Mouse (Mus musculus) kidney, embryonic 14.5 days (tissue): ENCODE data around the gene Fgfbp3. TPM values are rescaled to one million over a fixed set of nuclear protein-coding genes. Genes with fewer than 3 reads are reported as not detected.

Experiments
- ATAC-seq: fragments of 200-750 bp; cut with Nextera tagmentation; 2 replicates; pipeline ENCODE4 v1.8.0; 2017; ENCODE audit warnings: moderate number of reproducible peaks, mild to moderate bottlenecking, moderate TSS enrichment, moderate library complexity; ENCODE audit not compliant: low FRiP score, low TSS enrichment
- H3K27ac ChIP-seq: fragments of 300-500 bp; sonication (generic); 2 replicates; pipeline ENCODE4 v1.5.1; 2014; ENCODE audit warnings: low read depth, mild to moderate bottlenecking, low read length, moderate library complexity, mixed read lengths
- H3K27me3 ChIP-seq: fragments of 300-500 bp; sonication (generic); 2 replicates; pipeline ENCODE4 v1.6.1; 2014; ENCODE audit warnings: mild to moderate bottlenecking, low read length; ENCODE audit not compliant: control insufficient read depth, insufficient read depth
- H3K36me3 ChIP-seq: fragments of 300-500 bp; sonication (generic); 2 replicates; pipeline ENCODE4 v1.6.1; 2014; ENCODE audit warnings: low read length, mixed read lengths; ENCODE audit not compliant: control insufficient read depth, insufficient read depth
- H3K4me1 ChIP-seq: fragments of 300-500 bp; sonication (generic); 2 replicates; pipeline ENCODE4 v1.6.1; 2014; ENCODE audit warnings: low read length, mixed read lengths; ENCODE audit not compliant: control insufficient read depth, insufficient read depth
- H3K4me2 ChIP-seq: fragments of 300-500 bp; sonication (generic); replicated peaks from 2 replicates; pipeline ENCODE4 v1.6.1; 2014; ENCODE audit warnings: low read depth, mild to moderate bottlenecking, low read length
- H3K4me3 ChIP-seq: fragments of 300-500 bp; sonication (generic); 2 replicates; pipeline ENCODE4 v1.5.1; 2014; ENCODE audit warnings: mild to moderate bottlenecking, low read length
- H3K9ac ChIP-seq: fragments of 300-500 bp; sonication (generic); 2 replicates; pipeline ENCODE4 v1.6.1; 2014; ENCODE audit warnings: low read depth, mild to moderate bottlenecking, low read length, moderate library complexity
- H3K9me3 ChIP-seq: fragments of 300-500 bp; sonication (generic); 2 replicates; pipeline ENCODE4 v1.6.1; 2016; ENCODE audit warnings: low read length; ENCODE audit not compliant: control insufficient read depth
- WGBS: fragments of 180-500 bp; shearing (Covaris S2); extraction: QIAGEN DNeasy Blood & Tissue Kit; methylation state at CpG from one replicate; pipeline ENCODE4 v1.1.7; 2014; 5-methylcytosine and 5-hydroxymethylcytosine counted together
- polyA plus RNA-seq: library from polyadenylated mRNA; unstranded; fragments of >200 nt; fragmentation: Nextera tagmentation; extraction: Ambion mirVana; gene quantifications from 2 replicates; pipeline ENCODE4 v1.2.1, GENCODE M21; 2014

The Fgfbp3 gene
- polyA plus RNA-seq, 1 experiment from 2014 or later, result 4.9 TPM

DNA sequence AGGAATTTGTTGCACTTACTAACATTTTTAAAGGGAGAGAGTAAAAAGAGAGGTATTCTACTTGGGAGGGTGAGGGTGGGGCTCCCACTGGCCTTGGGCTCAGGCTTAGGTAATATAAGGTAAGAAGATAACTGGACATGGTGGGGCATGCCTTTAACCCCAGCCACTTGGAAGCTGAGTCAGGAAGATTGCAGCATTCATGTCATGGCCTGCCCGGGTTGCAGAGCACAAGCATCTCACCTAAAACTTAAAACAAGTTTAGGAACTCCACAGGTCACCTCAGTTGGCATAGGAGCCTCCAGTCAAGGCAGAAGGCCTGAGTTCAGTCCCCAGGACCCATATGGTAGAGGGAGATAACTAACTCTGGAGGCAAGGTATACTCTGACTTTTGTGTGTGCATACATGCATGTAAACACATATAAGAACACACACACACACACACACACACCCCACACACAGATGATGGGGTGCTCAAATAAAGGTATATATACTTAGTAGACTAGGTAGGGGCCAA lies 2.5 kb downstream of the Fgfbp3 start:
- Histone ChIP-seq H3K9ac (no peak overlapping the region), H3K27ac (no peak overlapping the region), H3K9me3 (no peaks in the 10 kb centered on the region), H3K4me3 (no peak overlapping the region), H3K4me1 (peaks cover 6% of the 10 kb centered on the region; the same call in 1 of the 2 replicates), H3K4me2 (no peak overlapping the region), H3K36me3 (no peaks in the 10 kb centered on the region), H3K27me3 (no peaks in the 10 kb centered on the region)
- WGBS, result 85% methylated on average over 1 of the region's 1 CpGs
- ATAC-seq, result no peak

GRCm38 (mm10) chr19:36916206-36916605 lies 3.2 kb downstream of the Fgfbp3 start:
- no peaks in the 10 kb centered on the region for H3K36me3 ChIP-seq
- H3K4me1 ChIP-seq, result peaks cover 6% of the 10 kb centered on the region; the same call in 1 of the 2 replicates
- H3K4me3 ChIP-seq, result no peak overlapping the region
- no peak for ATAC-seq
- H3K27ac ChIP-seq, result no peak overlapping the region
- no peak overlapping the region for H3K4me2 ChIP-seq
- H3K9me3 ChIP-seq, result no peaks in the 10 kb centered on the region
- H3K27me3 ChIP-seq, result no peaks in the 10 kb centered on the region
- WGBS, result 76% methylated on average over 4 of the region's 4 CpGs
- H3K9ac ChIP-seq, result no peak overlapping the region

DNA sequence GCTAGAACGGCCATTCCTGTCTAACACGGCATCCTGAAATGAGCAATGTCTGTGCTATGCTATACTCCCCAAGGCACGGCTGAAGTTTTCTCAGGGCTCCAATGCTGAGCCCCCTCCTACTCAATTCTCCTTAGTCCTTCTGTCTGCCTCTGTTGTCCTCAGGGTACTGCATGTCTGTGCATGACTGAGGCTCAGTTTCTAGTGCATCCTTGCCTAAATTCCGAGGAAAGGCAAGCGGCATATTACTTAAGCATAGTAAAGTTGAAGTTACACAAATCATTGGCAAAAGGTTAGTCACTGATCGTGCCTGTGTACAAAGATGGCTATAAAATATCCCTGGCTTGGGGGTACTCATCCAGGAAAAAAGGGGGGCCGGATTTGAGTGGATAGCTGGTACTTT lies 6.4 kb downstream of the Fgfbp3 start:
- H3K36me3 ChIP-seq, result no peaks in the 10 kb centered on the region
- WGBS, result 70% methylated on average over 7 of the region's 7 CpGs
- no peak overlapping the region for H3K27ac ChIP-seq
- H3K4me3 ChIP-seq, result no peak overlapping the region
- H3K4me2 ChIP-seq, result no peak overlapping the region
- H3K9ac ChIP-seq, result no peak overlapping the region
- no peaks in the 10 kb centered on the region for H3K27me3 ChIP-seq
- no peaks in the 10 kb centered on the region for H3K9me3 ChIP-seq
- H3K4me1 ChIP-seq, result peaks cover under 1% of the 10 kb centered on the region; the same call in 1 of the 2 replicates
- ATAC-seq, result no peak

- H3K27me3 ChIP-seq, result no peaks in the 10 kb centered on the region
- no peaks in the 10 kb centered on the region for H3K4me1 ChIP-seq
- WGBS, result 36% methylated on average over 12 of the region's 12 CpGs
- H3K9ac ChIP-seq, result no peak overlapping the region
- H3K27ac ChIP-seq, result no peak overlapping the region
- H3K4me3 ChIP-seq, result no peak overlapping the region
- ATAC-seq, result no peak
- no peaks in the 10 kb centered on the region for H3K9me3 ChIP-seq
- H3K36me3 ChIP-seq, result no peaks in the 10 kb centered on the region
- H3K4me2 ChIP-seq, result no peak overlapping the region
These were observed 8.9 kb downstream of the Fgfbp3 start for GRCm38 (mm10) chr19:36910424-36911045.

DNA sequence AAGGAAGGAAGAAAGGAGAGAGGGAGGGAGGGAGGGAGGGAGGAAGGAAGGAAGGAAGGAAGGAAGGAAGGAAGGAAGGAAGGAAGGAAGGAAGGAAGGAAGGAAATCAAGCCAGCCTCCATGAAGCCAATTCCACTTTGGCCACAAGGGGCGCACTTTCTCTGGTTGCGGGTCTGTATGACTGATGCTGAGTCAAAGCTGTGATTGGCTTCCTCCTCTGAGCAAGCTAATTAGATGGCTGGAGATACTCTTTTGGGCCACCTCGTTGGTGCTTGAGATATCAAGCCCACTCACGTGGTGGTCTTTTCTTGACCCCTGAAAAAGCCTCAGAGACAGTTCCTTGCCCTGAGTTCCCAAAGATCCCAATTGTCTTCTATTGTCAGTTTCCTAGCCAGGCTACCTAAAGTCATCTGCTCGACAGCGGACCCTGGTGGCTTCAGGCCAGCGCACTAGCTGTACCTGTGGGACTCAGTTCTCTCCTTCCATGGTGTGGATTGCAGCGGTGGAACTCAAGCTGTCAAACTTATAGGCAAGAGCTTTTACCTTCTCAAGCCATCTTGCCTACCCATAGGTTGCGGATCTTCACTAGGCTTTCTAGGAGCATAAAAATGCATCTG lies 9.6 kb downstream of the Fgfbp3 start:
- Histone ChIP-seq H3K27ac (no peak overlapping the region), H3K27me3 (no peaks in the 10 kb centered on the region), H3K4me3 (no peak overlapping the region), H3K9ac (no peak overlapping the region), H3K4me1 (no peaks in the 10 kb centered on the region), H3K9me3 (no peaks in the 10 kb centered on the region), H3K4me2 (no peak overlapping the region), H3K36me3 (no peaks in the 10 kb centered on the region)
- 0 out of 2 replicates have a peak, but pooled peaks have one; percentile 18 for ATAC-seq
- WGBS, result 28% methylated on average over 9 of the region's 9 CpGs

GRCm38 (mm10) chr19:36909150-36909549 lies 10.3 kb downstream of the Fgfbp3 start:
- H3K9ac ChIP-seq, result no peak overlapping the region
- H3K4me3 ChIP-seq, result no peak overlapping the region
- H3K27ac ChIP-seq, result no peak overlapping the region
- no peak overlapping the region for H3K4me2 ChIP-seq
- no peaks in the 10 kb centered on the region for H3K9me3 ChIP-seq
- no peaks in the 10 kb centered on the region for H3K27me3 ChIP-seq
- 78% methylated on average over 3 of the region's 3 CpGs for WGBS
- ATAC-seq, result no peak
- H3K4me1 ChIP-seq, result no peaks in the 10 kb centered on the region
- no peaks in the 10 kb centered on the region for H3K36me3 ChIP-seq

DNA sequence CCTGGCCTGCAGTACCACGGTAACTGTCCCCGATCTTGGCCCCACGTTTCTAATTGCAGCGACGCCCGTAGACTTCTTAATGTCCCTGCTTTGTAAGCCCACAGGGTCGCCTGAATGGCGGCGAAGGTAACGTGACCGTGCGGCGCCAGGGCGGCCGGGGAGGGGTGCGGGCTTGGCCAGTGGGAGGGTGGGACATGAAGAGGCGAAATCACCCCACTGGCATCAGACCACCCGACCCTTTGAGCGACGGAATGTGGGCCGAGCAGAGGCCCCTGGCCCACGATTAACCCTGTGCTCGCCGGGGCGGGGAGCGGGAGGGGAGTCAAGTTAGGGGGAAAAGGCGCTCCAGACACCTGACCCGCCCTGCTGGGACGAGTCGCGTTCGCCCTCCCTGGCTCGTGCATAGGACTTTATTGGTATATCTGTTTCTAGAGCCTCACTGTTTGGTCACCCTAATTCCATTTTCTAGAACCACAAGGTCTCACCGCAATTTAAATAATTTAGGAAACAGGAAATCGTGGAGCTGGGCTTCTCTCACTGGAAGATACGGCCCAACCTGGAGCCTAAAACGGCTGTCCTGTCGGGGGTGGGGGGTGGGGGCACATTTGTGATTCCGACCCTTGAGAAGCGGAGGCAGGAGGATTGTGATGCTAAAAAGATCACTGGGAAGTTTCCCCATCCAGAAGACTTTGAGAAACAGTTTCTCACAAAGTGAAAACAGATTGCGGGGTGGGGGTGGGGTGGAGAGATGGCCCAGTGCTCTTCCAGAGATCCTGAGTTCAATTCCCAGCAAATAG lies 15.0 kb downstream of the Fgfbp3 start:
- no peak overlapping the region for H3K27ac ChIP-seq
- H3K4me2 ChIP-seq, result peak overlapping the region; percentile 88
- WGBS, result 3% methylated on average over 40 of the region's 41 CpGs
- H3K4me1 ChIP-seq, result no peaks in the 10 kb centered on the region
- no peaks in the 10 kb centered on the region for H3K9me3 ChIP-seq
- ATAC-seq, result peak; percentile 83
- no peaks in the 10 kb centered on the region for H3K27me3 ChIP-seq
- H3K36me3 ChIP-seq, result no peaks in the 10 kb centered on the region
- peak overlapping the region; percentile 59 for H3K4me3 ChIP-seq
- H3K9ac ChIP-seq, result peak overlapping the region; percentile 68

DNA sequence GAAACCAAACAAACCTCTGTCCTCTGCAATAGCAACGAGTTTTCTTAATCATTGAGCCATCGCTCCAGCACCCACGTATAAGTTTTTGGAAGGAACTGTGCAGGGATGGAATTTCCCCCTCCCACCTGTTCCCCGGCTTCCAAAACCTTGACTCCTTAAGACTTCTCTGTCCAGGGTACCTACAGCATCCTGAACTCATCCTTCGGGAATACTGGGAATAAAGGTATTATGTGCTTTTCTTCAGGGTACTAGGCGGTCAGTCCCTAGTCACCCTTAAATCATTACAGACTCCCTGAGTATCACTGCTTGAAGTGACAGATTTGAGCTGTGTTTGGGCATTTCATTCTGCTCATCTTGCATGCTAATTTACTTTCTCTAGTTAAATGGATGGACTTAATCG lies 16.0 kb downstream of the Fgfbp3 start:
- no peaks in the 10 kb centered on the region for H3K36me3 ChIP-seq
- H3K4me1 ChIP-seq, result no peaks in the 10 kb centered on the region
- H3K27me3 ChIP-seq, result no peaks in the 10 kb centered on the region
- H3K9me3 ChIP-seq, result no peaks in the 10 kb centered on the region
- 33% methylated on average over 7 of the region's 7 CpGs for WGBS
- H3K4me3 ChIP-seq, result no peak overlapping the region
- no peak for ATAC-seq
- no peak overlapping the region for H3K9ac ChIP-seq
- H3K27ac ChIP-seq, result no peak overlapping the region
- peak overlapping the region; percentile 88 for H3K4me2 ChIP-seq

- Histone ChIP-seq H3K27ac (no peak overlapping the region), H3K9ac (no peak overlapping the region), H3K4me2 (no peak overlapping the region), H3K36me3 (peaks cover 15% of the 10 kb centered on the region), H3K4me3 (no peak overlapping the region), H3K4me1 (peaks cover 4% of the 10 kb centered on the region; the same call in 1 of the 2 replicates), H3K9me3 (no peaks in the 10 kb centered on the region), H3K27me3 (no peaks in the 10 kb centered on the region)
- ATAC-seq, result no peak; the same call in 1 of the 2 replicates
- 46% methylated on average over 9 of the region's 9 CpGs for WGBS
These were observed 21.6 kb downstream of the Fgfbp3 start for GRCm38 (mm10) chr19:36897778-36898177.
